In the genomic region with DNA sequence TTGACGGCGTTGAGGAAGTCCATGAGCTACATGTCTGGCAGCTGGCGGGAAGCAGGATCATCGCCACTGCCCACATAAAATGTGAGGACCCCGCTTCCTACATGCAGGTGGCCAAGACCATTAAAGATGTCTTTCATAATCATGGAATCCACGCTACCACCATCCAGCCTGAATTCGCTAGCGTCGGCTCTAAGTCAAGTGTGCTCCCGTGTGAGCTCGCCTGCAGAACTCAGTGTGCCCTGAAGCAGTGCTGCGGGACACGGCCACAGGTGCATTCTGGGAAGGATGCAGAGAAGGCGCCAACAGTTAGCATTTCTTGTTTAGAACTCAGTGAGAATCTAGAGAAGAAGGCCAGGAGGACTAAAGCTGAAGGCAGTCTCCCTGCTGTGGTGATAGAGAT, we compare ENCODE assay signal across 9 mouse cellular contexts. TPM values are rescaled to one million over a fixed set of nuclear protein-coding genes. Genes with fewer than 3 reads are reported as not detected.
DNase-seq lines count a peak whose midpoint lies in the region; ATAC-seq lines count a peak whose summit lies in the region.
"Had no signal": no experiment of that assay in that cellular context is flagged by ENCODE, and none has a peak within 500 bp of the region (broad histone marks: within the 10 kb centered on the region; RNA-seq: fewer than 3 reads in every experiment).

No protein-coding gene starts in this region.

- peaks cover 50% of the 10 kb centered on the region for H3K4me1 ChIP-seq in forebrain, embryonic 13.5 days
- H3K4me1 ChIP-seq in forebrain, embryonic 14.5 days (ENCODE audit: control insufficient read depth, insufficient read depth, low read length) = peaks cover 23% of the 10 kb centered on the region
- H3K4me1 ChIP-seq in lung, embryonic 15.5 days = peaks cover 53% of the 10 kb centered on the region
- peaks cover 39% of the 10 kb centered on the region for H3K4me1 ChIP-seq in limb, embryonic 15.5 days
- peaks cover 43% of the 10 kb centered on the region for H3K4me1 ChIP-seq in stomach, embryonic 14.5 days (ENCODE audit: control insufficient read depth, insufficient read depth, low read length)

- H3K36me3 ChIP-seq in forebrain, embryonic 13.5 days (ENCODE audit: poor library complexity, severe bottlenecking) = peaks cover 14% of the 10 kb centered on the region
- H3K36me3 ChIP-seq in forebrain, embryonic 14.5 days (ENCODE audit: control insufficient read depth, insufficient read depth, low read length) = peaks cover 14% of the 10 kb centered on the region; the same call in 1 of the 2 replicates
- H3K36me3 ChIP-seq in lung, embryonic 15.5 days = peaks cover 8% of the 10 kb centered on the region
- H3K36me3 ChIP-seq in limb, embryonic 15.5 days = peaks cover 15% of the 10 kb centered on the region
- H3K36me3 ChIP-seq in stomach, embryonic 14.5 days (ENCODE audit: control insufficient read depth, insufficient read depth, low read length) = peaks cover 6% of the 10 kb centered on the region; the same call in 1 of the 2 replicates

- no peak overlapping the region for H3K27ac ChIP-seq in forebrain, embryonic 13.5 days
- H3K27ac ChIP-seq in forebrain, embryonic 14.5 days (ENCODE audit: low read depth, low read length) = no peak overlapping the region
- H3K27ac ChIP-seq in lung, embryonic 15.5 days = no peak overlapping the region
- no peak overlapping the region for H3K27ac ChIP-seq in limb, embryonic 15.5 days
- H3K27ac ChIP-seq in stomach, embryonic 14.5 days (ENCODE audit: low read length) = no peak overlapping the region

- H3K27me3 ChIP-seq in forebrain, embryonic 13.5 days = no peaks in the 10 kb centered on the region
- H3K27me3 ChIP-seq in forebrain, embryonic 14.5 days (replicated peaks; ENCODE audit: control insufficient read depth, insufficient read depth, low read length) = no peaks in the 10 kb centered on the region
- no peaks in the 10 kb centered on the region for H3K27me3 ChIP-seq in lung, embryonic 15.5 days
- H3K27me3 ChIP-seq in limb, embryonic 15.5 days = no peaks in the 10 kb centered on the region
- no peaks in the 10 kb centered on the region for H3K27me3 ChIP-seq in stomach, embryonic 14.5 days (ENCODE audit: control insufficient read depth, insufficient read depth, low read length)

- H3K4me2 ChIP-seq in forebrain, embryonic 13.5 days = peak overlapping the region; percentile 89
- no peak overlapping the region for H3K4me2 ChIP-seq in forebrain, embryonic 14.5 days (ENCODE audit: low read length)
- peak overlapping the region; percentile 86; the same call in 1 of the 2 replicates for H3K4me2 ChIP-seq in lung, embryonic 15.5 days
- H3K4me2 ChIP-seq in limb, embryonic 15.5 days = peak overlapping the region; percentile 92; the same call in 1 of the 2 replicates
- H3K4me2 ChIP-seq in stomach, embryonic 14.5 days (replicated peaks; ENCODE audit: low read depth, low read length) = 0 out of 2 replicates have a peak overlapping the region, but pooled peaks have one; percentile 76

- no peak for DNase-seq in forebrain, embryonic 14.5 days (ENCODE audit: low spot score)
- DNase-seq in lung, postnatal 36 days = no peak
- no peak for DNase-seq in left cerebral cortex, adult 18-20 months (ENCODE audit: low spot score in 2 of 2)
- DNase-seq in frontal cortex, postnatal 10 days (ENCODE audit: low spot score in 2 of 2) = no peak
- DNase-seq: adrenal gland, postnatal 36 days had no signal

- H3K9me3 ChIP-seq in forebrain, embryonic 13.5 days (replicated peaks) = no peaks in the 10 kb centered on the region
- H3K9me3 ChIP-seq in forebrain, embryonic 14.5 days (replicated peaks; ENCODE audit: control insufficient read depth, low read length) = no peaks in the 10 kb centered on the region
- H3K9me3 ChIP-seq in lung, embryonic 15.5 days = no peaks in the 10 kb centered on the region
- H3K9me3 ChIP-seq in limb, embryonic 15.5 days = no peaks in the 10 kb centered on the region
- H3K9me3 ChIP-seq in stomach, embryonic 14.5 days (ENCODE audit: control insufficient read depth, low read depth, low read length) = no peaks in the 10 kb centered on the region

- ATAC-seq in forebrain, embryonic 13.5 days = no peak
- ATAC-seq in forebrain, embryonic 14.5 days = no peak
- ATAC-seq in lung, embryonic 15.5 days (ENCODE audit: borderline replicate concordance, extremely low read depth, low FRiP score, low TSS enrichment) = no peak
- ATAC-seq in limb, embryonic 15.5 days (ENCODE audit: insufficient number of reproducible peaks, low FRiP score, low TSS enrichment, low read depth) = no peak
- no peak for ATAC-seq in stomach, embryonic 14.5 days (ENCODE audit: insufficient number of reproducible peaks, insufficient read depth, low FRiP score, low read depth)

- H3K4me3 ChIP-seq in forebrain, embryonic 13.5 days = no peak overlapping the region
- H3K4me3 ChIP-seq in forebrain, embryonic 14.5 days (ENCODE audit: low read depth, low read length) = no peak overlapping the region
- H3K4me3 ChIP-seq in lung, embryonic 15.5 days = no peak overlapping the region
- H3K4me3 ChIP-seq in limb, embryonic 15.5 days = no peak overlapping the region
- no peak overlapping the region for H3K4me3 ChIP-seq in stomach, embryonic 14.5 days (ENCODE audit: low read depth, low read length)

- no peak overlapping the region for H3K9ac ChIP-seq in forebrain, embryonic 13.5 days
- no peak overlapping the region for H3K9ac ChIP-seq in forebrain, embryonic 14.5 days (ENCODE audit: low read length)
- no peak overlapping the region for H3K9ac ChIP-seq in lung, embryonic 15.5 days
- no peak overlapping the region for H3K9ac ChIP-seq in limb, embryonic 15.5 days
- H3K9ac ChIP-seq in stomach, embryonic 14.5 days (replicated peaks; ENCODE audit: low read depth, low read length) = no peak overlapping the region

- 95% methylated on average over 14 of the region's 14 CpGs for WGBS in forebrain, embryonic 13.5 days
- WGBS in forebrain, embryonic 14.5 days = 92% methylated on average over 14 of the region's 14 CpGs
- 93% methylated on average over 14 of the region's 14 CpGs for WGBS in lung, embryonic 15.5 days
- 91% methylated on average over 14 of the region's 14 CpGs for WGBS in limb, embryonic 15.5 days
- WGBS in stomach, embryonic 14.5 days = 95% methylated on average over 14 of the region's 14 CpGs

RNA-seq across cellular contexts. Expression of gene Slc30a1, which starts 2.7 kb away (rescaled TPM):
- polyA plus RNA-seq in forebrain, embryonic 13.5 days (2015; fragmentation: Nextera tagmentation; extraction: Ambion mirVana) = 1.6 and 1.8 TPM in 2 replicates
- 1.3 and 2.0 TPM in 2 replicates for polyA plus RNA-seq in forebrain, embryonic 14.5 days (2014; fragmentation: Nextera tagmentation; extraction: Ambion mirVana)
- polyA plus RNA-seq in lung, embryonic 15.5 days (2015; fragmentation: Nextera tagmentation; extraction: Ambion mirVana) = 3.1 and 3.2 TPM in 2 replicates
- polyA plus RNA-seq in limb, embryonic 15.5 days (2015; fragmentation: Nextera tagmentation; extraction: Ambion mirVana) = 3.4 and 4.0 TPM in 2 replicates
- polyA plus RNA-seq in stomach, embryonic 14.5 days (2014; fragmentation: Nextera tagmentation; extraction: Ambion mirVana) = 1.5 and 1.7 TPM in 2 replicates
- 10 to 100 TPM; 28.7 to 35.9 TPM for total RNA-seq in left cerebral cortex, adult 18-20 months (2021)
